Mouse (Mus musculus) forebrain, embryonic 14.5 days (tissue): Measurements from ENCODE around the gene Ssc4d. TPM values are rescaled to one million over a fixed set of nuclear protein-coding genes. Genes with fewer than 3 reads are reported as not detected.
A peak's percentile ranks its signal among the peaks of the same experiment; 100 is the strongest.

Experiments used
- ATAC-seq: fragments of 200-750 bp; cut with Nextera tagmentation; 2 replicates; pipeline ENCODE4 v1.8.0; 2017; ENCODE audit warnings: mild to moderate bottlenecking, moderate library complexity
- DNase-seq: peaks from one replicate; pipeline ENCODE4 v3.0.0-alpha.2; 2015; ENCODE audit warnings: low spot score
- H3K27ac ChIP-seq: fragments of 300-500 bp; sonication (generic); 2 replicates; pipeline ENCODE4 v1.5.1; 2014; ENCODE audit warnings: low read depth, mild to moderate bottlenecking, control low read depth, low read length, moderate library complexity
- H3K27me3 ChIP-seq: fragments of 300-500 bp; sonication (generic); replicated peaks from 2 replicates; pipeline ENCODE4 v1.6.1; 2014; ENCODE audit warnings: low read length, control low read depth, mixed read lengths; ENCODE audit not compliant: control insufficient read depth, insufficient read depth
- H3K36me3 ChIP-seq: fragments of 300-500 bp; sonication (generic); 2 replicates; pipeline ENCODE4 v1.6.1; 2014; ENCODE audit warnings: low read length, control low read depth; ENCODE audit not compliant: control insufficient read depth, insufficient read depth
- H3K4me1 ChIP-seq: fragments of 300-500 bp; sonication (generic); 2 replicates; pipeline ENCODE4 v1.6.1; 2014; ENCODE audit warnings: antibody characterized with exemption, low read length, control low read depth; ENCODE audit not compliant: control insufficient read depth, insufficient read depth
- H3K4me2 ChIP-seq: fragments of 300-500 bp; sonication (generic); 2 replicates; pipeline ENCODE4 v1.6.1; 2014; ENCODE audit warnings: mild to moderate bottlenecking, control low read depth, low read length
- H3K4me3 ChIP-seq: fragments of 300-500 bp; sonication (generic); 2 replicates; pipeline ENCODE4 v1.5.1; 2014; ENCODE audit warnings: low read depth, low read length, control low read depth
- H3K9ac ChIP-seq: fragments of 300-500 bp; sonication (generic); 2 replicates; pipeline ENCODE4 v1.6.1; 2014; ENCODE audit warnings: mild to moderate bottlenecking, low read length, control low read depth, moderate library complexity
- H3K9me3 ChIP-seq: fragments of 300-500 bp; sonication (generic); replicated peaks from 2 replicates; pipeline ENCODE4 v1.6.1; 2016; ENCODE audit warnings: low read length, control low read depth, mixed read lengths; ENCODE audit not compliant: control insufficient read depth
- WGBS: fragments of 180-500 bp; shearing (Covaris S2); extraction: QIAGEN DNeasy Blood & Tissue Kit; methylation state at CpG from one replicate; pipeline ENCODE4 v1.1.7; 2014; 5-methylcytosine and 5-hydroxymethylcytosine counted together
- polyA plus RNA-seq: library from polyadenylated mRNA; unstranded; fragments of >200 nt; fragmentation: Nextera tagmentation; extraction: Ambion mirVana; gene quantifications from 2 replicates; pipeline ENCODE4 v1.2.1, GENCODE M21; 2014

Gene Ssc4d
- polyA plus RNA-seq, 1 experiment from 2014 or later: 0.99 TPM

GRCm38 (mm10) chr5:135984546-135985044 is 10.3 kb upstream of the Ssc4d start:
- WGBS: 61% methylated on average over 6 of the region's 6 CpGs
- Histone ChIP-seq H3K9ac (no peak overlapping the region), H3K4me3 (no peak overlapping the region), H3K27me3 (no peaks in the 10 kb centered on the region), H3K36me3 (no peaks in the 10 kb centered on the region), H3K4me2 (no peak overlapping the region), H3K4me1 (no peaks in the 10 kb centered on the region), H3K27ac (no peak overlapping the region), H3K9me3 (no peaks in the 10 kb centered on the region)
- DNase-seq (no peak), ATAC-seq (no peak)

DNA sequence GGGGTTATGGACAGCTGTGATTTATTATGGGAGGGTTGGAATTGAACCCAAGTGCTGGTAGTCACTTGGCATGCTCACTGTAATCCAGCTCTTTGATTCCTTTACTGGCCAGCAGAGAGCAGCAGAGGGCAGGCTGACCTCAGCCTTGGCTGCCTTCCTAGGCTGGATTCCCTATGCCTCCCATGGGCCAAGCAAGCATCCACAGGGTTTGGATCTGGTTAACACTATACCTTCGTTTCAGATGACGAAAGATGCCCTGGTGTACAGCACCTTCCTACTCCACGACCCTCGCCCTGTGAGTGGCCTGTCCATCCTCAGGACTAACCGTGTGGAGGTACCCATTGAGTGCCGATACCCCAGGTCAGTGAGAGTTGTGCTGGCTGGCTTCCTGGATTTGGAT is 8.1 kb upstream of the Ssc4d start:
- Histone ChIP-seq H3K27ac (no peak overlapping the region), H3K9me3 (no peaks in the 10 kb centered on the region), H3K36me3 (no peaks in the 10 kb centered on the region), H3K4me1 (no peaks in the 10 kb centered on the region), H3K4me2 (no peak overlapping the region), H3K27me3 (no peaks in the 10 kb centered on the region), H3K9ac (no peak overlapping the region), H3K4me3 (no peak overlapping the region)
- 39% methylated on average over 6 of the region's 6 CpGs for WGBS
- DNase-seq (peak; percentile 63), ATAC-seq (no peak)

DNA sequence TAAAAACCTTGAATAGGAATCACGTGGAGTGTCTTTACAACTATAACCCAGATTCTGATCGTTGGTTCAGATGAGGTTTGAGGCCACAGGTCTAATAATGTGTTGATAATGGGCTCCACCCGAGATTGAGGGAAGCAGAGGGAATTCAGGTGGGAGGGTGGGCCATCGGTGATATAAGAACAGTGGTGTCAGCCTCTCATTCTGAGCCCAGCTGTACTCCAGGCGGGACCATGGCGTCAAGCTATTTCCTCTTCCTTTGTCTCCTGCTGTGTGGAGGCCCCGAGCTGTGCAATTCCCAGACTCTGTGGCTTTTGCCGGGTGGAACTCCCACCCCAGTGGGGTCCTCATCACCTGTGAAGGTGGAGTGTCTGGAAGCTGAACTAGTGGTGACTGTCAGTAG is 5.6 kb upstream of the Ssc4d start, which contains the start of gene Zp3:
Gene Zp3, plus strand, starts transcription at position 196 of the 400 bp plus-strand sequence.
- Histone ChIP-seq H3K4me1 (no peaks in the 10 kb centered on the region), H3K9ac (no peak within 1 kb of the TSS), H3K4me2 (no peak within 1 kb of the TSS), H3K9me3 (no peaks in the 10 kb centered on the region), H3K4me3 (no peak within 1 kb of the TSS), H3K27ac (no peak within 1 kb of the TSS), H3K36me3 (no peaks in the 10 kb centered on the region), H3K27me3 (no peaks in the 10 kb centered on the region)
- 79% methylated on average over 8 of the region's 8 CpGs for WGBS
- DNase-seq (no peak), ATAC-seq (no peak)

DNA sequence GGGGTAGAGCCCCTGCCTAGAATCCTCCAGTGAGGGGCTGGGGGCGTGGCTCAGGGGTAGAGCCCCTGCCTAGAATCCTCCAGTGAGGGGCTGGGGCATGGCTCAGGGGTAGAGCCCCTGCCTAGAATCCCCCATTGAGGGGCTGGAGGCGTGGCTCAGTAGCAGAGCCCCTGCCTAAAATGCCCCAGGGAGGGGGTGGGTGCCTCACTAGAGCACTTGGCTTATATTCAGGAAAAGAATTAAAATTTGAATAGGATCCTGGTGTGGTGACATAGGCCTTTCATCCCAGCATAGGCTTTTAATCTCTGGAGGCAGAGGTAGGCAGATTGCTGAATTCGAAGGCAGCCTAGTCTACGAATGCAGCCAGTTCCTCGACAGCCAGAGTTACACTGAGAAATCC is 5.0 kb upstream of the Ssc4d start:
- WGBS: 70% methylated on average over 5 of the region's 5 CpGs
- no peak overlapping the region for H3K27ac ChIP-seq
- H3K9ac ChIP-seq: no peak overlapping the region
- ATAC-seq (no peak), DNase-seq (no peak)
- no peak overlapping the region for H3K4me2 ChIP-seq
- no peaks in the 10 kb centered on the region for H3K4me1 ChIP-seq
- no peaks in the 10 kb centered on the region for H3K36me3 ChIP-seq
- H3K27me3 ChIP-seq: no peaks in the 10 kb centered on the region
- no peaks in the 10 kb centered on the region for H3K9me3 ChIP-seq
- H3K4me3 ChIP-seq: no peak overlapping the region

DNA sequence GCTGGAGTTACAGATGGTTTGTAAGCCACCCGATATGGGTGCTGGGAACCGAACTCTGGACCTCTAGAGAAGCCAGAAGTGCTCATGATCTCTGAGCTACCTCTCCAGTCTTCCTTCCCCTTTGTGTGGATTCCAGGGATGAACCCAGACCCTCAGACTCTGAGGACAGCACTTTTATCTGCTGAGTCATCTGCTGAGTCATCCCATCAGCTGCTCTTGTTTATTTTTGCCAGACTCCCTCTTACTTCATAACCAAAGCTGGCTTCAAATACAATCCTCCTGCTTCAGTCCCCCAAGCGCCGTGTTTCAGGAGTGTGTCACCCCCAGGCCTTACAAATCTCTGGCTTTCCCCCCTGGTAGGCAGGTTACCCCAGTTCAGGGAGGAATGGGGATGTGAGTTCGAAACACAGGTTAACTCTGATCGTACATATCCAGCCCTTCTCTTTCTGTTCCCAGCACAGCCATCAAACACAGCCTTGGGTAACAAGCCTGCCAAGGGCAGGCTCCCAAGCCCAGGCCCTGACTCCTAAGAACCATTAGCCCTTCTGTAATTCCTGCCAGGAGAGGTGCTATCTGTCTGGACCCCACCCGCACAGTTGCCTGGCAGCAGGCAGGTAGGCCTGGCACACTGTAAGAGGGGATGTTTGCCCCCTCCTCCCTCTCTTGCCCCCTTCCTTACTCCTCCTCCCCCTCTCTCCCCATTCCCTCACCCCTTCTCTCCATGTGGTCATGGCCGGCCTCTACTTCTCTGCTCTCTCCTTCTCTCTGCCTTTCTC is 1.8 kb upstream of the Ssc4d start:
- Histone ChIP-seq H3K27ac (no peak overlapping the region), H3K27me3 (no peaks in the 10 kb centered on the region), H3K9ac (no peak overlapping the region), H3K36me3 (no peaks in the 10 kb centered on the region), H3K4me2 (no peak overlapping the region), H3K9me3 (no peaks in the 10 kb centered on the region), H3K4me3 (no peak overlapping the region), H3K4me1 (no peaks in the 10 kb centered on the region)
- DNase-seq: no peak
- no peak for ATAC-seq
- WGBS: 94% methylated on average over 8 of the region's 8 CpGs

GRCm38 (mm10) chr5:135971876-135972275 is 2.5 kb downstream of the Ssc4d start:
- H3K4me1 ChIP-seq: no peaks in the 10 kb centered on the region
- ATAC-seq: no peak

DNA sequence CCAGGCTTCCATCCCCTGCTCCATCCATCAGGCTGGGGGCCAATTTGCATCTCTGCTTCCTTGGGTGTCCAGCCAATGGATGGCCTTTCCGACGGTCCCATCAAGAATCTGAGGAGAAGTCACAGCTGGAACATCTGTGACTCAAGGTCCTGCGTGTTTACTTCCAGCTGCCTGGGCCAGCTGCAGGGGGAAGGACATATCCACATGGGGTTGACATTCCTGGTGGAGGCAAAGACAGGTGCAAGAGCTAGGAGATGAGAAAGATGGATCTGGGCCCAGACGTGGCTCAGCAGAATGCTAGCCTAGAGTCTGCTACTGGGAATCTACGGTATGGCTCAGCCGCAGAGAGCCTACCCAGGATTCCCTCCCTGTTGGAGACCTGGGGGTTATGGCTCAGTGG is 4.1 kb downstream of the Ssc4d start:
- WGBS: 83% methylated on average over 6 of the region's 6 CpGs
- H3K27me3 ChIP-seq: no peaks in the 10 kb centered on the region
- ATAC-seq: no peak
- H3K4me2 ChIP-seq: no peak overlapping the region
- no peaks in the 10 kb centered on the region for H3K9me3 ChIP-seq
- H3K36me3 ChIP-seq: no peaks in the 10 kb centered on the region
- 0 out of 2 replicates have a peak, but pooled peaks cover 4% of the 10 kb centered on the region for H3K4me1 ChIP-seq
- H3K9ac ChIP-seq: no peak overlapping the region
- no peak overlapping the region for H3K4me3 ChIP-seq
- no peak overlapping the region for H3K27ac ChIP-seq
- no peak for DNase-seq

More at GRCm38 (mm10) chr5:135971876-135972275, 2.5 kb downstream of the Ssc4d start:
- Histone ChIP-seq H3K4me2 (no peak overlapping the region), H3K27ac (no peak overlapping the region), H3K36me3 (no peaks in the 10 kb centered on the region), H3K27me3 (no peaks in the 10 kb centered on the region), H3K9ac (no peak overlapping the region), H3K4me3 (no peak overlapping the region), H3K9me3 (no peaks in the 10 kb centered on the region)
- 91% methylated on average over 7 of the region's 7 CpGs for WGBS
- no peak for DNase-seq

- no peak for ATAC-seq
- Histone ChIP-seq H3K4me1 (0 out of 2 replicates have a peak, but pooled peaks cover 4% of the 10 kb centered on the region), H3K27ac (no peak overlapping the region), H3K27me3 (no peaks in the 10 kb centered on the region), H3K9ac (no peak overlapping the region), H3K4me2 (no peak overlapping the region), H3K36me3 (no peaks in the 10 kb centered on the region), H3K4me3 (no peak overlapping the region), H3K9me3 (no peaks in the 10 kb centered on the region)
- peak; percentile 39 for DNase-seq
- WGBS: 64% methylated on average over 1 of the region's 1 CpGs
Observed at GRCm38 (mm10) chr5:135968781-135969180, 5.5 kb downstream of the Ssc4d start.

DNA sequence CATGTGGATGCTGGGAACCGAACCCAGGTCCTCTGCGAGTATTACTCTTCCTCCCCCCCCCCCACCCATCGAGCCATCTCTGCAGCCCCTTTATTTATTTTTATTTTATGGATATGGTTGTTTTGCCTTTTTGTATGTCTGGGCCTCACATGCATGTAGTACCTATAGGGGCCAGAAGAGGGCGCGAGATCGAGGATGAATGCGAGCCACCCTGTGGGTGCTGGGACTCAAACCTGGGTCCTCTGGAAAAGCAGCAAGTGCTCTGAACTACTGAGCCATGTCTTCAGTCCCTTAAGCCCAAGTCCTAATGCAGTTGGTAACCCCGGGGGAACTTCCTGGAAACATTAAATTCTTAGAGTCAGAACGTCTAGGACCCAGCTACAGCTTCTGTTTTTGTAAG is 7.5 kb downstream of the Ssc4d start:
- Histone ChIP-seq H3K4me2 (no peak overlapping the region), H3K27me3 (no peaks in the 10 kb centered on the region), H3K27ac (no peak overlapping the region), H3K4me3 (no peak overlapping the region), H3K9me3 (no peaks in the 10 kb centered on the region), H3K9ac (no peak overlapping the region), H3K4me1 (peaks cover 8% of the 10 kb centered on the region; the same call in 1 of the 2 replicates), H3K36me3 (no peaks in the 10 kb centered on the region)
- whole genome bisulfite sequencing: 67% methylated on average over 9 of the region's 9 CpGs
- DNase-seq (no peak), ATAC-seq (no peak)
